Mouse (Mus musculus) monocyte, adult 2 months (primary cell): ENCODE results near the gene Efna2.

Experiments
- DNase-seq, 2 experiments: peaks; one replicate each; pipeline ENCODE4 v3.0.0; 2022; ENCODE audit warnings: low spot score in 2 of 2, low read depth in 1 of 2

Gene Efna2

GRCm38 (mm10) chr10:80227166-80227539 lies 47.9 kb downstream of the Efna2 start:
- DNase-seq = no peak

- no peak for DNase-seq
These were observed 48.8 kb downstream of the Efna2 start for GRCm38 (mm10) chr10:80227877-80228775.

- DNase-seq = no peak
These were observed 57.0 kb downstream of the Efna2 start for GRCm38 (mm10) chr10:80236145-80236825.

- DNase-seq = no peak
These were observed 57.7 kb downstream of the Efna2 start for GRCm38 (mm10) chr10:80237020-80237419.

GRCm38 (mm10) chr10:80238306-80238705 lies 59.0 kb downstream of the Efna2 start:
- DNase-seq = no peak
